In the genomic region with DNA sequence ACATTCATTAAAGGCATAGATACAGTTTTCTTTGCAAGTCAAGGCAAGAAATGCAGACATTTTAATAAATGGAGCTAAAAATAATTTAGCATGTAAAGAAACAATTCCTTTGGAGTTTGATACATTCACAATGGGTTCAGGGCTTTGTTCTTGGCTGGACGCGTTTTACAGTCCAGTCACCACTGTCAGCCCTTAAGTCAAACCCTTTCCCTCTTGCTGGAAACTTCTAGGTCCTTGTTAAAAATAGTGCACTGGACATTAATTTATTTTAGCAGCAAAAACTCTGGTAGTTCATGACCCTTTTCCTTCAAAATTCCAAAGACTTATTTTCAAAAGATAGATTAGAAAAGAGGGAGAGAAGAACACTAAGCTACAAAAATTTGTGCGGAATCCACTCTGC, we compare ENCODE assay signal across 10 mouse cellular contexts.
A peak's percentile ranks its signal among the peaks of the same experiment; 100 is the strongest.
DNase-seq lines count a peak whose midpoint lies in the region; ATAC-seq and TF ChIP-seq lines count a peak whose summit lies in the region.
"Had no signal": no experiment of that assay in that cellular context is flagged by ENCODE, and none has a peak within 500 bp of the region (broad histone marks: within the 10 kb centered on the region; RNA-seq: fewer than 3 reads in every experiment).

No protein-coding gene starts in this region.

- H3K27me3 ChIP-seq in cerebellum, adult 2 months (ENCODE audit: control insufficient read depth, insufficient read depth, low read length): no peaks in the 10 kb centered on the region
- H3K27me3 ChIP-seq in liver, embryonic 11.5 days (replicated peaks; ENCODE audit: control insufficient read depth, insufficient read depth, low read length): peaks cover 4% of the 10 kb centered on the region
- no peaks in the 10 kb centered on the region for H3K27me3 ChIP-seq in hindbrain, embryonic 13.5 days
- no peaks in the 10 kb centered on the region for H3K27me3 ChIP-seq in midbrain, embryonic 16.5 days (ENCODE audit: control insufficient read depth, insufficient read depth, low read depth, low read length)
- H3K27me3 ChIP-seq: Patski had no signal

- H3K9me3 ChIP-seq in liver, embryonic 11.5 days (ENCODE audit: control insufficient read depth, low read length): no peaks in the 10 kb centered on the region
- H3K9me3 ChIP-seq in hindbrain, embryonic 13.5 days: no peaks in the 10 kb centered on the region
- no peaks in the 10 kb centered on the region for H3K9me3 ChIP-seq in midbrain, embryonic 16.5 days (replicated peaks; ENCODE audit: control insufficient read depth, low read length, poor library complexity, severe bottlenecking)

- no peak for TF ChIP-seq POLR2A in cerebellum, adult 2 months (IDR thresholded peaks at IDR 0.05; ENCODE audit: borderline replicate concordance, insufficient read depth, low read length)

- TF ChIP-seq CTCF in cerebellum, adult 2 months (IDR thresholded peaks at IDR 0.05; ENCODE audit: borderline replicate concordance, insufficient read depth, low read depth, low read length): no peak

- no peaks in the 10 kb centered on the region for H3K36me3 ChIP-seq in liver, embryonic 11.5 days (ENCODE audit: control insufficient read depth, insufficient read depth, low read length)
- H3K36me3 ChIP-seq in hindbrain, embryonic 13.5 days: no peaks in the 10 kb centered on the region
- H3K36me3 ChIP-seq in midbrain, embryonic 16.5 days (ENCODE audit: control insufficient read depth, insufficient read depth, low read length): no peaks in the 10 kb centered on the region

- H3K4me2 ChIP-seq in liver, embryonic 11.5 days: peak overlapping the region; percentile 75
- H3K4me2 ChIP-seq in hindbrain, embryonic 13.5 days: peak overlapping the region; percentile 79
- H3K4me2 ChIP-seq in midbrain, embryonic 16.5 days (ENCODE audit: low read length): peak overlapping the region; percentile 89

- H3K27ac ChIP-seq in cerebellum, adult 2 months (ENCODE audit: insufficient read depth, low read length): peak overlapping the region; percentile 82; the same call in 1 of the 2 replicates
- no peak overlapping the region for H3K27ac ChIP-seq in liver, embryonic 11.5 days (ENCODE audit: low read depth, low read length)
- H3K27ac ChIP-seq in hindbrain, embryonic 13.5 days: peak overlapping the region; percentile 100
- H3K27ac ChIP-seq in midbrain, embryonic 16.5 days (ENCODE audit: low read length): peak overlapping the region; percentile 98
- H3K27ac ChIP-seq: liver, embryonic 14.5 days had no signal

- no peak overlapping the region for H3K9ac ChIP-seq in liver, embryonic 11.5 days (ENCODE audit: low read depth, low read length)
- peak overlapping the region; percentile 85 for H3K9ac ChIP-seq in hindbrain, embryonic 13.5 days
- peak overlapping the region; percentile 69 for H3K9ac ChIP-seq in midbrain, embryonic 16.5 days (ENCODE audit: low read depth, low read length)
- H3K9ac ChIP-seq: liver, embryonic 14.5 days had no signal

- peaks cover 7% of the 10 kb centered on the region; the same call in 1 of the 2 replicates for H3K4me1 ChIP-seq in cerebellum, adult 2 months (ENCODE audit: control insufficient read depth, insufficient read depth, low read length)
- peaks cover 8% of the 10 kb centered on the region; the same call in 1 of the 2 replicates for H3K4me1 ChIP-seq in liver, embryonic 11.5 days (replicated peaks; ENCODE audit: control insufficient read depth, insufficient read depth, low read length)
- H3K4me1 ChIP-seq in hindbrain, embryonic 13.5 days (replicated peaks): peaks cover 52% of the 10 kb centered on the region
- H3K4me1 ChIP-seq in midbrain, embryonic 16.5 days (ENCODE audit: control insufficient read depth, insufficient read depth, low read length): peaks cover 29% of the 10 kb centered on the region

- peak overlapping the region; percentile 62 for H3K4me3 ChIP-seq in cerebellum, adult 2 months (replicated peaks; ENCODE audit: insufficient read depth, low read depth, low read length)
- H3K4me3 ChIP-seq in liver, embryonic 11.5 days (ENCODE audit: low read depth, low read length): no peak overlapping the region
- peak overlapping the region; percentile 44 for H3K4me3 ChIP-seq in hindbrain, embryonic 13.5 days
- H3K4me3 ChIP-seq in midbrain, embryonic 16.5 days (ENCODE audit: low read depth, low read length): peak overlapping the region; percentile 44

- DNase-seq in cerebellum, adult 2 months: no peak
- no peak for DNase-seq in cerebellum, adult 9-11 months
- DNase-seq in liver, embryonic 11.5 days (ENCODE audit: low spot score): no peak
- DNase-seq in liver: no peak
- DNase-seq in gastrocnemius, postnatal 25 days: no peak
- no peak for DNase-seq in cerebellum, postnatal 25 days

- no peak for ATAC-seq in liver, embryonic 11.5 days (replicated peaks; ENCODE audit: low FRiP score)
- ATAC-seq in hindbrain, embryonic 13.5 days (ENCODE audit: low FRiP score): no peak
- ATAC-seq in midbrain, embryonic 16.5 days: no peak
- ATAC-seq: Patski had no signal

- WGBS in cerebellum, adult 2 months: 36% methylated on average over 3 of the region's 3 CpGs
- WGBS in liver, embryonic 11.5 days: 52% methylated on average over 3 of the region's 3 CpGs
- 15% methylated on average over 3 of the region's 3 CpGs for WGBS in hindbrain, embryonic 13.5 days
- WGBS in midbrain, embryonic 16.5 days: 6% methylated on average over 3 of the region's 3 CpGs
